Mouse (Mus musculus): ENCODE results near the gene Rcn2.
A peak's percentile ranks its signal among the peaks of the same experiment; 100 is the strongest.
"Not testable (repeated sequence)": the region's sequence is repeated elsewhere in the genome, so short reads cannot be mapped to it uniquely, and the experiment has no call there.

The Rcn2 gene

DNA sequence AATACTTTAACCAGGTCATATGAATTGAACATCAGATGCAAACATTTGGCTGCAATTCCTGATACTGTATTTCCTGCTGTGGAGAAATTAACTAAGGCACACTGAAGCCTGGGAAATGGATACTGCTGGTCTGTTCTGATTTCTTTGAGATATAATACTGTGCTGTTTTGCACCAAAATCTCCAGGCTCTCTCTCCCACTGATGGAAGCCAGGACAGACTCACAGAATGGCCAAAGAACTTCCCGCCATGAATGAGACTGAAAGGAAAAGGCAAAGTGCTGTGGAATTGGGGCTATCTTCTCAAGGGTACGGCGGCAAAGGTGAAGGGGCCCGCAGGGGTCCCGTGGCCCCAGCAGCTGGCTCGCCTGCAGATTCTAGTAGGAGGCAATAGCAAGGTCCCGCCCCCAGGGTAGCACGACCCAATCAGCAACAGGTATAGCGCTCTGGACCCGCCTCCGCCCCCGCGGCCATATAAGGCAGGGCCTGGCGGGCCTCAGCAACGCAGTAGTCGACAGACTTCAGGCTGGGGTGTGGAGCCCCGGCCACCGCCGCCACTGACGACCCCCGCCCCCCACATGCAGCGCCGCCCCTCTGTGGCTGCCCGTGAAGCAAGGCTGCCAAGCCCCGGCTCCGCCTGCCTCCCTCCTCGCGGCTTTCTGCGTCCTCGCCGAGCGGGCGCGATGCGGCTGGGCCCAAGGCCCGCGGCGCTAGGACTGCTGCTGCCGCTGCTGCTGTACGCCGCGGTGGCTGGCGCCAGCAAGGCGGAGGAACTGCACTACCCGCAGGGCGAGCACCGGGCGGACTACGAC lies at the start of gene Rcn2:
Rcn2 (plus strand) TSS at position 474 of the 809 bp plus-strand sequence.
- peak; percentile 95 for DNase-seq (ENCODE audit: low spot score)

DNA sequence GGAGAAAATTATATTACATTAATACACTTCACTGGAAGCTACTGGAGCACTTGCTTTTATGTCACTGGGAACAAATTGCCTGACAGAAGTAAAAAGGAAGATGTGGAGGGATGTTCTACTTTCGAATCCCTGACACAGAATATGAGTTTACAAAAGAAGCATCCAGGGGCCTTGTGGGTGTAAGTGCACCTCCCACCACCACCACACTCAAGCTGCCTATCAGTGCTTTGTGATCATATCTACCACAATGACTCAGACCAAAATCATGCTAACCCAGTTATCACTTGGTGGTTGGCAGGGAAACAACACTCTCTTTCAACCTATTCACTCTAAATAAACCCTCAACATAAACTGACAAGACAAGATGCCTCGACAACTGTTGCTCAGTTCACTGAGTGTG lies 37.0 kb upstream of the Rcn2 start:
- DNase-seq (ENCODE audit: low spot score): not testable (repeated sequence)

DNA sequence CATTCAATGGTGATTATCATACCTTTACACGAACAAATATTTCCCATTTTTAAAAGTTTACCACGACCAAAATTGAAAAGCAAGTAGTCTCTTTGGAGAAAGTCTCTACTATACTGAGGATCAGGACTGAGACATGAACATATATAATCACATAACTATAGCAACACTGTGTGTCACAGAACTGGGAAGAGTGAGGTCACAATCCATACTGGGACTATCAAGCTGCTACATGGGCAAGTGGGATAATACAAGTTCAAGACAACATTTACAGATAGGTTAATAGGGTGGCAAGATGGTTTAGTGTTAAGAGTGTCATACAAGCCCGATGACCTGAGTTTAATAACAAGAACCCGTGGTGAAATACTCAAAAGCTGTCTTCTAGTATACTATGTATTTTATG lies 31.2 kb upstream of the Rcn2 start, which contains the start of gene 4930563M21Rik:
4930563M21Rik (minus strand) TSS at position 101 of the 400 bp plus-strand sequence.
- DNase-seq (ENCODE audit: low spot score): no peak

DNA sequence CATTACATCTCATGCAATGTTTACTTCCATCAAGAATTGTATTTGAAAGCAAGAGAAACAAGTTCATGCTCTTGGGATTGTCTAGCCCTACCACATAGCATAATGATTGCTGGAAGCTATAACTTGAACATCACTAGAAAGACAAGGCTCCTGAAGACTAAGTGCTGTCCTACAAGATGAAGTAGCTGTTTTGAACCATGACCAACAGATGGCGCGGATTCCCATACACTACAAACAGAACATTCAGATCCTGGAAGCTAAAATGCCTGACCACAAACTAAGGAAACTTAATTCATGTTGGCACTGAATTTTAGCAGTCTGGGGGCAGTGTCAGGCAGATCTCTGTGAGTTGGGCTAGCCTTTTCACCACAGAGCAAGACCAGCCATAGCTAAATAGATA lies 16.9 kb upstream of the Rcn2 start:
- DNase-seq (ENCODE audit: low spot score): peak; percentile 9

DNA sequence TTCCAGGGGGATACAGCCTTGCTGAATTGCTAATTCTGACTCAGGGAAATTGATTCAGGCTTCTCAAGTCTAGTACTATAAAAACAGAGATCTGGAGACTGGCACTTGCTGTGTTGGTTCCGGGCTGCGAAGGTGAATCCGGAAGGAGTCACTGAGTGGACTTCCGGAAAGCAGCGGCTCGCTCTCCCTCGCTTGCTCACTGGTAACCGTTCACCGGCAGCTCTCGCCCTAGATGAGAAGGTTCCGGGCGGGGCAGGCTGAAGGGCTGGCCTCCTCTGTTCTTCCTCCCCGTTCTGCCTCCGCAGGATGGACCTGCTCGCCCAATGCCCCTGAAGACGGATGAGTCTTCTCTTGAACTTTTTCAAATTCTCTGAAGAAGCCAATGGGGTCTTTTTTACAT lies 14.4 kb upstream of the Rcn2 start:
- DNase-seq (ENCODE audit: low spot score): no peak

DNA sequence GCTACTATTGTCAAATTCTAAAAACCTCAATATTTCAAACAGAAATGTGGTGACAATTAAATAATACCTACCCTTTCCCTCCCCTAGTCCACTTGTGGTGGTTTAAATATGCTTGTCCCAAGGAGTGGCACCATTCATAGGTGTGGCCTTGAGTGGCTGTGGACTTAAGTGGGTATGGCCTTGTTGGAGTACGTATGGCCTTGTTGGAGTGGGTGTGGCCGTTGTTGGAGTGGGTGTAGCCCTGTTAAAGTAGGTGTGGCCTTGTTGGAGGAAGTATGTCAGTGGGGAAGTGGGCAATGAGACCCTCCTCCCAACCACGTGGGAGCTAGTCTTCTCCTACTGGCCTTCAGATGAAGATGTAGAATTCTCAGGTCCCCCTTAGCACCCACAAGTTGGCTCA lies 9.4 kb upstream of the Rcn2 start:
- DNase-seq (ENCODE audit: low spot score): no peak

DNA sequence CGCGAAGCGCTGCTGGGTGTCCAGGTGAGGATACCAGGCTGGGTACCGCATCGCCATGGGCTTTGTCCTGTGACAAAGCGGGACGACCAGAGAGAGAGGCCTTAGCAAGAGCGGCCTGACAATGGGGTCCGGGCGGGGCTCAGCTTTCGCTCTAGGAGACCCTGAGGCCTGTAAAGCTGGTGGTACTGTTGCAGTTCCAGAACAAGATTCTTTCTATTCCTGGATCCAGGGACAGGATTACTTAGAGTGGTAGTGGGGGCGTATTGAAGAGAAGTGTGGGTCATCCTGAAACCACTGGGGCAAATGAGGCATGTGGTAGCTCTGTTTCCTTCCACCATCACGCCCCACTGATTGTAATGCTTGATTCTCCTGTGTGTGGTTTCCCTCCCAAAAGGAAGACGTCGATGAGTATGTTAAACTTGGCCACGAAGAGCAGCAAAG lies 556 bp downstream of the Rcn2 start:
- no peak for DNase-seq (ENCODE audit: low spot score)

DNA sequence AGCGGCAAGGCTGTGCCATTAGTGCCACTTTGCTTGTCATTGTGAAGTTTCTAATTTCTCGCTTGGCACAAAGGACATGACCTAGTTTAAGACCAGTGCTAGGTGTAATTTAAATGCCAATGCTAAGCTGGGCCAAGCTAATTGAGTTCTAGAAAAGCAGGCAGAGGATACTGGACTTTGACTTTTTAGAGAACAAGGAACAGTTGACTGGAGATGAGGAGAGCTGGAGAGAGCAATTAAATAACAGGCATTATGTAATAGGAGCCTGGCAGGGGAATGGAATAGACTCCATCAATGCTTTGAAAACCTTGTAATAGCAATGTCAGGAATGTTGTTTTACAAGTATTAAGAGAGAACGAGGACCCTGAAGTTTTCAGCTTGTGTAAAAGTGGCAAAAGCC lies 12.2 kb downstream of the Rcn2 start:
- DNase-seq (ENCODE audit: low spot score): no peak

DNA sequence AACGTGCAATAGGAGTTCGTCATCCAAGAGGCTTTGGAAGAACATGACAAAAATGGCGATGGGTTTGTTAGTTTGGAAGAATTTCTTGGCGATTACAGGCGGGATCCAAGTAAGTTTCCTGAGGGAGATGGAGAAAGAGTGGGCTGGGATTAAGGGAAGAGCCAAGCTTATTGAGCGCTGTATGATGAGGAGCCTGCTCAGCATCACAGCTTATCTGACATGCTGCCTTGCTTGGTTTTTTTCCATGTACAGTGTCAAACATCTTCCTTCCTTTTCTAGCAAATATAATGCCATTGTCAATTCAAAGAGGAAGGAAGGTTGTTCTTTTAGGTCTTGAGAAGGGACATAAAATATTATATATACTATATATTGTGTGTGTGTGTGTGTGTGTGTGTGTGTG lies 14.5 kb downstream of the Rcn2 start:
- no peak for DNase-seq (ENCODE audit: low spot score)

DNA sequence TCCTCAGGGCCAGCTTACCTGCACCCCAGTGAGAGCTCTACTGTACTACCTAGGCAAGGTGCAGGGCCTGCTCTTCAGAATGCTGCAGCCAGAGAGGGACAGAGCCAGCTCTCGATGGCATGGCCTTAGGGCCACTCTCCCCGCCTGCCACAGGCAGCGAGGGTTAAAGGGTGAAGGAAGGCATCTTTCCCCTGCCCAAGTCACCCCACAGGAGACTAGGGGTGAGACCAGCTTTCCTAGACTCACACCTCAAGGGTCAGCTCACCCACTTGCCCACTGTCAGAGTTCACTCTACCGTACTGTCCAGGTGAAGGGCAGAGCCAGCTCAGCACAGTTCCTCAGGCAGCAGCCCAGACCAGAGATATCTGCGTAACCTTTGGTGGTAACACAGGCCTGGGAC lies 20.7 kb downstream of the Rcn2 start:
- no peak for DNase-seq (ENCODE audit: low spot score)

DNA sequence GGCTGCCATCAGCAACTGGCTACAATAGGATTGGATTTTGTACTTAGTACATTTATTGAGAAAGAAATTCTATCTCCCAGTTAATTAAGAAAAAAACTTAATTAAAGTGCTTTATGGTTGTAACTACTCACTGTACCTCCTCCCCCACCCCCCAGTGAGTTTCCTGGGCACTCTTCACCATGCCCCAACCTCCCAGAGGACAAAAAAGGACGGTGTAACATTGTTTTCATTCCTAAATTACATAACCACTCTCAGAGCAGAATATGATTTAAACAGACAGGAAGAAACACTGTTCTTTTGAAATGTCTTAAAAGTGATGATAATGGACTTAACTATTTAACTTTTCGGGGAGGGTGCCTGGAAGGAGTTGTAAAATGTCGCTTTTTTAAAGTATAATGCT lies 23.4 kb downstream of the Rcn2 start:
- DNase-seq (ENCODE audit: low spot score): no peak

DNA sequence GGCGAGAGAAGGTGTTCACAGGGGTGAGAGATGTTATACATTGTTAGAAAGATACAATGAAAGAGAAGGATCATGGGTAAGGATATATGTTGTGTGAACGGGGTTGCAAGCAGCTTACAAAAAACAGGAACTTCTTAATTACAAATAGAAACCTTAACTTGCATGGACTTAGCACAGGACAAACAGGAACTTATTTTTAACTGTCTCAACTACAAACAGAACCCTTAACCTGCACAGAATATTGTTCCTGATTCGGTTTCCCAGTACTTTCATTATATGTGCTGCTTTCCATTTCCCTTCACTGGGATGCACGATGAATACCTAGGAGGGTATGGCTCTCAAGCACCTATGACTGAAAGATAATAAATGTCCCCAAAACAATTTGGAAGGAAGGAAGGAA lies 26.3 kb downstream of the Rcn2 start:
- DNase-seq (ENCODE audit: low spot score): no peak

DNA sequence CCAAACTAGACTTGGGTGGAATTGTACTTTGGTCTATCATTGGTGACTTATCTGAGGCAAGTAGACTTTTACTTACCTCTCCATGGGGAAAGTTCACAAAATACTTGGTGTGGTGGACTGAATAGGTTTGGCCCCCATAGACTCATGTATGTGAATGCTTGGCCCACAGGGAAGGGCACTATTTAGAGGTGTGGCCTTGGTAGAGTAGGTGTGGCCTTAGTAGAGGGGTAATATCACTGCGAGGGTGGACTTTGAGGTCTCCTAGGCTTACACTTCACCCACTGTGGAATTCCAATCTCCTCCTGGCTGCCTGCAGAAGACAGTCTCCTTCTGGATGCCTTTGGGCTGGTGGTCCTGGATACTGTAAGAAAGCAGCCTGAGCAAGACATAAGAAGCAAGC lies 27.0 kb downstream of the Rcn2 start:
- no peak for DNase-seq (ENCODE audit: low spot score)

DNA sequence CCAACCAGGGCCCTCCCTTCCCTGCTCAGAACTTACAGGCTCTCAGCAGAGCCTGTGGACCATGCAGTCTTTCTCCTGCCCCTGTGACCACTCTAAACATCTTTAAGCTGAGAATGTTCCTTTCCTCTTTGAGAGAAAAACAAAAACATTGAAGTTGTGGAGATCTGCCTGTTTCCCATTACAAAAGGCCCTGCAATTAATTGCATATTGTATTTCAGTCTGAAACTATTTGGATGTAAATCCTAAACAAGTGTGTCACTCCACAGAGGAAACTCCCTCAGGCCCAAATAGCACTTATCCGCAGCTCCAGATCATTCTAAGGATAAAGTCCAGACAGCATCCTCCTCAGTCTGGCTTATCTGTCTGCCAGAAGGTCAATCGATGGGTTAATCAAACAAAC lies 31.2 kb downstream of the Rcn2 start:
- no peak for DNase-seq (ENCODE audit: low spot score)

DNA sequence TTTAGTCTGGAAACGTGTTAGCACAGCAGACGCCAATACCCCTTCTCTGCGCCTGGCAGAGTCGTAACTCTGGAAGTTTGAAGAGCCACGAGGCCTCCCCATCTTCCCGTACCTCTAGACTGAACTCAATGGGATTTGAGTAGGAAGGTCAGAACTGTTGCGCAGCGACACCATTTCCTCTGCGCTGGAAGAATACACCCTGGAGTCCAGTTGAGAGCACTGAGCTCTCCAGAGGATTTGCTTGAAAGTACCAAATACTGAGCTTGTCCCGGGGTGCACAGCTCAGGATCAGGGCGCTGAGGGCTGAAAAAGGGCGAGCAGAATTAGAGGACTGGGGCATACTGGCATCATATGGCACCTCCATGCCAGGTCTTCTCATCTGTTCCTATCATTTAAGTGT lies 33.2 kb downstream of the Rcn2 start:
- DNase-seq (ENCODE audit: low spot score): no peak

DNA sequence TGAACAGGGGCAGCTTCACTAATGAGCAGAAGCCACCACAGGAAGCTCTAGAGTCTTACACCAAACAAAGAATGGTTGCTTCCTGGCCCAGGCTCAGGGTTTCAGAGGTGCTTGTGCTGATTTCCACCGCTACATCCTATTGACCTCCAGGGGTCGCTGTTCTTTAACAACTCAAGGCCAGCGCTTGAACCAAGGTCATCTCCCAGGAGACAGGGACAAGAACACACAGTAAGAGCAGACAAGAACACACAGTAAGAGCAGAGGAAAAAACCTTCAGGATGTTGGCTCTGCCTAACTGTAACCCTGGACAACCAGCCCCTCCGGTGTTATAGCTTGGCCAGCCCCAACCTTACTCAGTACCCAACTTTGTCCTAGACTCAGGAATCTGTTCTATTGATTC lies 33.6 kb downstream of the Rcn2 start:
- peak; percentile 81 for DNase-seq (ENCODE audit: low spot score)

DNA sequence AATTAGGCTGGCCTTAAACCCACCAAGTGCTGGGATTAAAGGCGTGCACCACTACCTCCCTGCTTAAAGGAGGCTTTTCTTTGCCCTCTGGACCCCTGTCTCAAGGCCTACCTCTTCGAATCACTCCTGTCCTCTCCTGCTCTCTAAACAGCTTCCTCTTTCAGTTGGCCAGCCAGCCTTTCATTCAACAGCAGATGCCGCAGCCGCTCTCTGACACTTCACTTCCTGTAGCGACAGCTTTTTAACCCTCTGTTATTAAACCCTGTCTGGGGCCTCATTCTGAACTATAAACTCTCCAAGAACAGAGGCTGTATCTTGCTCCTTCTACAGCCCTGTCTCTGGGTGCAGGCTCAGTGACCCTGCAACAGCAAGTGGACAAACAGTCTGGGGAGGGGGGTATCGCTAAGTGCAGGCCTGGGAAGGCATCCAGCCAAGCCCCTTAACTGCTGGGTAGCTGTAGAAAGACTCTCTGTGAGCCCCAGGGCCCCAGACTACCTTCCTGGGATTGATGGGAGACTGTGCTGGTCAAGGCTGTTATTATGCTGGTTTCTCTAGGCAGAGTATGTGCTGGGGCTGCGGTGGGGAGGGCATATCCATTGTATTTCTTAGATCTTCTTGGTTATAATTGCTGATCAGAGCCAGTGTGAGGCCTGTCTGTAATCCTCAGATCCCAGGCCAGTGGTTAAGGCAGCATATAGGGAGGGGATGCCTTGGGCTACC lies 34.4 kb downstream of the Rcn2 start:
- peak; percentile 77 for DNase-seq (ENCODE audit: low spot score)

DNA sequence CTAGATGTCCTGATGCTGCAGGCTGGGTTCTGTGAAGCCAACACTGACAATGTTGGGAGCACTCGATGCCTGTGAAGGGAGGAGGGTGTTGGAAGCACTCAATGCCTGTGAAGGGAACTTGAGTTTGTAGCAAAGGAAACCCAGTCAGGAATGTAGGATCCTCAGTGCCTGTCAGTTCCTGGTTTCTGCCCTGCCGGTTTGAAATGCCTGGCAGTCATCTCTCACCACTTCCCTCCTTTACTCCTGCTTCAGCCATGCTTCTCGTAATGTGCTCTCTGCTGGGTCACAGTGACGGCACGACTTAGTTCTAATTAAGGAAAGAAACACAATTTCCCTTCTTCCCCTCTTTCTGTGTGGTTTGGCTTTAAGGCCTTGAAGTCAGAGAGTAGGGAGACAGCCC lies 37.9 kb downstream of the Rcn2 start:
- no peak for DNase-seq (ENCODE audit: low spot score)

DNA sequence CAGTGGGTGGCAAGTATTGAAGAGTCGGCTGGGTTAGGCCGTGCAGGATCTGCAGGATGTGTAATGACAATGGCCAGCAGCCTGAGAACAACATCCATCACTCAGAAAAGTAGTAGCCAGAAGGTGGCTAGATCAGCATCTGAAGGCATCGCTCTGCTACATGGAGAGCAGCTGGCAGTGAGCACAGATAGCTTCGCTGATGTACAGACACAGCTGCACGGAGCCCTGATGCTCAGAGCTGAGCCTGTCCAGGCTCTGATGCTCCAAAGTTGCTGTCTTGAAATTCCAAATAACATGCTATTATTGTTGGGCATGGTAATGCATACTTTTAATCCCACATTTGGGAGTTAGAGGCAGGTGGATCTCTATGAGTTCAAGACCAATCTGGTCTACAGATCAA lies 44.9 kb downstream of the Rcn2 start:
- DNase-seq (ENCODE audit: low spot score): no peak

DNA sequence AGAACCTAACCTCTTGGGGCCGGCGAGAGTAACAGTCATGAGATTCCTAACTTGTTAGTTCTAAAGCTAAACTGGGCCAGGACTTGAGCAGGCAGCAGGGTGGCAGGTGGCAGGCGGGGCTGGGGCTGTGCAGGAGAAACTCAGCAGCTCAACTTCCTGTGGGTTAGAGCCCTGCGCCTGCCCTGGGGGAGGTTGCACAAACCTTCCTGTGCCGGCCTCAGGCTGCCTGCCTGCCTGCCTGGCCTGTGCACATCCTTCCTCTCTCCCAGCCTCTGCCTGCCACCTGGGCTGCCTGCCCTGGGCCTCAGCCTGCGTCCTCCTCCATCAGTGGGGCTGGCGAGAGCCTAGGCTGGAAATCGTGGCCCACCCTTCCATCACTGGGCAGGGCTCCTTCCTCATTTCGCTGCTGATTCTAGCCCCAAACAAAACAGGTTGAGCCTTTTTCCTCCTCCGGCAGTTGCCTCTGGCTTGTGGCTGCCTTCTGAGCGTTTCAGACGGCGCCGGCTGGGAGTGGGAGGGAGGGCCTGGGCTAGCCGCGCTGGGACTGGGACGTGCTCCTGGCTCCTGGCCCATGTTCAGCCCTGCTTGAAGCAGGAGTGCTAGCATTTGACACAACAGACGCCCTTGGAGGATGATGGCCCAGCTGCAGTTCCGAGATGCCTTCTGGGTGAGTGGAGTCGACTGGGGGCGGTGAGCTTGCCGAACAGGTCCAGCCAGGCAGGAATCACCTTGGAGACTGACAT lies 48.3 kb downstream of the Rcn2 start, which contains the start of gene Pstpip1:
Pstpip1 (plus strand) TSS at position 185 of the 743 bp plus-strand sequence.
- DNase-seq (ENCODE audit: low spot score): peak; percentile 89

DNA sequence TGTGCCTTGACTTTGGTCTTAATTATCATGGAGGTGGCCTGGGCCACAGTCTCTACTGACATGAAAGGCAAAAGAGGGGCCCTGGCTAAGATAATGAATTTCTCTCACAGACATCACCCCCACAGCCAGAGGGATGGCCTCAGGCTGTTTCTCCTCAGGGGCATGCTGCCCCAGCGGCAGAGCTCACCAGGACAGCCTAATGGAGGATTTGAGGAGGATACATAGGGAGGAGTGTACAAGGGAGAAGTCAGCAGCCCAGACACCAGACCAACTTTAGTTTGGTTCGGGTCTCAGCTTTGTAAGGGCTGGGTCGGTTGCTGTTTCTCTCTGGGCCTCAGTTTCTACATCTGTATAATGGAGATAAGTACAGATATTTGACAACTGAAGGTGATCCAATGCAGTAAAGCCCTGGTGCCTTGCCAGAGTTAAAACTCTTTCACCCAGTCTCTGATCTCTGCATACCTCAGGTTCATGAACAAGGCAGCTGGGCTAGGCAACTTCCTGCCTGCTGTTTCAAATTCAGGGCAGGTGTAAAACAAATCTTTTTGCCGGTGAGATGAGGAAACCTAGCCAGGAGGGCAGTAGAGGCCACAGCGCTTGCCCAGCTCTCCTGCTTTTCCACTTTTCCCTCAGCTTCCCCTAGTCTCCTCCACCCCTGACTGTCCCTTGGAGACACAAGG lies 49.0 kb downstream of the Rcn2 start:
- peak; percentile 46 for DNase-seq (ENCODE audit: low spot score)

DNA sequence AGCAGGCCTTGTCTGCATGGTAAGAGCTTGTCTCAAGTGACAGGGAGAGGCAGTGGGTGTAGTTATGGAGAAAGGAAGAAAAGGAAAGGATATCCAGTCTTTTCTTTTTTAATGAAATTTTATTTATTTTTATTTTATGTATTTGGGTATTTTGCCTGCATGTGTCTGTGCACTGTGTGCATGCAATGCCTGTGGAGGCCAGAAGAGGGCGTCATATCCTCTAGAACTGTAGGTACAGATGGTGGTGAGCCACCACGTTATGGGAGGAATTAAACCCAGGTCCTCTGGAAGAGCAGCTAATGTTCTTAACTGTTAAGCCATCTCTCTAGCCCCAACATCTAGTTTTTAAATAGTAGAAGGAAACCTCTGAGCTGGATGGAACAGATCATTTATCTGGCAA lies 50.5 kb downstream of the Rcn2 start:
- DNase-seq (ENCODE audit: low spot score): peak; percentile 55
